Mouse (Mus musculus): ENCODE results near the gene Ppid. TPM values are rescaled to one million over a fixed set of nuclear protein-coding genes. Genes with fewer than 3 reads are reported as not detected.

Gene Ppid
- total RNA-seq, 2 experiments from 2014 or later: 67.2 to 73.7 TPM

DNA sequence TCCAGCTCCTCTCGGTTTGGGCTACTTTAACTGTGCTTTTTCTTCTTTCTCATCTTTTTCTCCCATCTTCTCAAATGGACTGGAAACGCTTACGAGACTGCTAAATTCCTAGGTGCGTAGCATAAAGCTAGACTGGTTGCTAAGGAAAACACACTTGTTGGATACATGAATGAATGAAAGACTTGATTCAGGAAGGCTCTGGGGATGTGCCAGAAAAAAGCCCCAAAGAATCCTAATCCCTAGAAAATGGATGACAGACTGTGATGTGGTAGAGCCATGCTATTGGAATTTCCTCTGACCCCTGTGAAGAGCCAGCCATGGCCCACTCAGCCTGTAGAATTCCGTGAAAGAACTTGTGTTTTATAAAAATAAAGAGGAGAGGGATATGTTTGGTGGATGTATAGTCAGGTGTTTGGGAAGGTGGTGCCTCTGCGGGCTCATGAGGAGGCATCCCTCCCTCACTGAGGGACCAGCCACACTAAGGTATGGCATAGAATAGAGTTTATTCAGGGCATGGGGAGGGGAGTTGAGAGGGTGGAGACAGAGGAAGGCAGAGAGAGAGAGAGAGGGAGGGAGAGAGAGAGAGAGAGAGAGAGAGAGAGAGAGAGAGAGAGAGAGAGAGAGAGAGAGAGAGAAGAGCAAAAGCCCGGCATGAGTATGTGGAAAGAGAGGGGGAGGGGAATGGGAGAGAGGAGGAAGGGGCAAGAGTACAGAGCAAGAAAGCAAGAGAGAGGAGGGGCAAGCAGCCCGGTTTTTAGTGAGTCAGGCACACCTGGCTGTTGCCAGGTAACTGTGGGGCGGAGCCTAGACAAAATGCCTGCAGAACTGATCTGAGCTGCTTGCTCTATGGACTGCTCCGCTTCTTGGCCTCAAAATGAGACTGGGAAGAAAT, 15.3 kb upstream of the Ppid start:
- intact Hi-C loops (cut with DNase I): no loop called here
- H3K27ac ChIP-seq: no peak overlapping the region
- DNase-seq (ENCODE audit: extremely low spot score in 1 of 2, low spot score in 2 of 2): no peak
- no peak overlapping the region for H3K4me3 ChIP-seq
- no peak for TF ChIP-seq CTCF (IDR thresholded peaks at IDR 0.05)

DNA sequence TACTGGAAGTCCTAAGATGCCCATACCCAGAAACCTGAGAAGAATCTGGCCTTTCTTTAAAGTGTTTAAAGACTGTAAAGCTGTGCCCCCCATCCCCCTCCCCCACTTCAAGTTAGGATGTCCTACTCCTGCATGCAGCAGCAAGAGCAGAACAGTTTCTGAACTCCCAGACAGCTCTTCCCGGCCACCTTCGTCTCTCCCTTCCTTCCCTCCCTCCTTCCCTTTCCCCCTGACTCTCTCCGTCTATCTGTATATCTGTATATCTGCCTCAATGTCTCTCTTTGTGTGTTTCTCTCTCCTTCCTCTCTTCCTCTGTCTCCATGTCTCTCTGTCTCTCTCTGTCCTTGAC, 14.7 kb upstream of the Ppid start:
- intact Hi-C loops (cut with DNase I): no loop called here
- TF ChIP-seq CTCF (IDR thresholded peaks at IDR 0.05): no peak
- no peak for DNase-seq (ENCODE audit: extremely low spot score in 1 of 2, low spot score in 2 of 2)
- Histone ChIP-seq H3K4me3 (no peak overlapping the region), H3K27ac (no peak overlapping the region)

DNA sequence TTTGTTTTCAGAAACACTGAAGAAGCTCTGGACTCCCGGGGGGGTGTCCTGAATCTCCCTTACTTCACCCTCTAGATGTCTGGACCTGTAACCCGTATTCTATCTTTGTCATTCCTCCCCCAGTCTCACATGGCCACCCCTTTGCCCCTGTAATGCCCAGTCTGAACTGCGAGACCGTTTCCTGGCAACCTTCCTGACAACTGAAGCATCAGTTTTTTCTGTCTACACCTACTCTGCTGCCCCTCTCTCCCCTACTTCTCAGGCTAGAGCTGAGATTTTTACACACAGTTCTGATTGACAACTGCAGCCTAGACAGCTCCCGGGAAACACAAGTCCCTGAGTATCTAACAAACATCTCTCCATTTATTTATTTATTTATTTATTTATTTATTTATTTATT, 14.3 kb upstream of the Ppid start:
- Histone ChIP-seq H3K4me3 (no peak overlapping the region), H3K27ac (no peak overlapping the region)
- intact Hi-C loops (cut with DNase I): no loop called here
- TF ChIP-seq CTCF (IDR thresholded peaks at IDR 0.05): no peak
- DNase-seq (ENCODE audit: extremely low spot score in 1 of 2, low spot score in 2 of 2): no peak

DNA sequence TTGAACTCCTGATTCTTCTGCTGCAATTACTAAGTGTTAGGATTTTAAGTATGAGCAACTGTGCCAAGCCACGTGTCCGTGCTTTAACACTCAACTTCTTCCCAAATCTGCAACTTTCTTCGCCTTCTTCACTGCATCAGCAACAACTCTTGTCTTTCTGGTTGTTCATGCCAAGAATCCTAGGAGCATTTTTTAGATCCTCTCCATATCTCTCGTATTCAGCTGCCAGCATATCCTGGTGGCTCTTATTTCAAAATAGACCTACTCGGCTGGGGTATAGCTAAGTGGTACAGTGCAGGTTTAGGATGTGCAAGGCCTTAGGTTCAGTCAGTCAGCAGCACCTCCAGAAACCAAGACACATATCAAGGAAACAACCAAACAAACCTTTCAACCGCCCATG, 13.5 kb upstream of the Ppid start:
- no peak for TF ChIP-seq CTCF (IDR thresholded peaks at IDR 0.05)
- H3K4me3 ChIP-seq: no peak overlapping the region
- no peak for DNase-seq (ENCODE audit: extremely low spot score in 1 of 2, low spot score in 2 of 2)
- H3K27ac ChIP-seq: no peak overlapping the region
- intact Hi-C loops (cut with DNase I): no loop called here

DNA sequence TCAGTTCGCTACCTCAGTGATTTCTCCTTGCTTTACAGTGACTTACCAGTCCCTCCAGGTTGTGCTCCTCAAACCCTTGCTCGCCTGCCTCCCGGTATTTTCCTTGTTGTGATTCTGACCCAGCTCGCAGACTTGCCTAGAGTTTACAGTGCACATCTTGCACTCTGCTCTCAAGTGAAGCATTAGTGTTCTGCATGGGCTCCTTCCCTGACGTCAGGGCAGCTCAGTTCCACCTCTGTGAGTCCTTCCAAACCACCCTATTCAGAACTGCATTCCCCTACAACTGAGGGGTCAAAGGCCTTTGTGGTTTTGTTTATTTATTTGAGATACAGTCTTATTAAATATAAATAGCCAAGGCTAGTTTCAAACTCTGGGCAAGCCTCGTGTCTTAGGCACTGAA, 13.0 kb upstream of the Ppid start:
- Histone ChIP-seq H3K4me3 (no peak overlapping the region), H3K27ac (no peak overlapping the region)
- no peak for TF ChIP-seq CTCF (IDR thresholded peaks at IDR 0.05)
- intact Hi-C loops (cut with DNase I): no loop called here
- DNase-seq (ENCODE audit: extremely low spot score in 1 of 2, low spot score in 2 of 2): no peak

DNA sequence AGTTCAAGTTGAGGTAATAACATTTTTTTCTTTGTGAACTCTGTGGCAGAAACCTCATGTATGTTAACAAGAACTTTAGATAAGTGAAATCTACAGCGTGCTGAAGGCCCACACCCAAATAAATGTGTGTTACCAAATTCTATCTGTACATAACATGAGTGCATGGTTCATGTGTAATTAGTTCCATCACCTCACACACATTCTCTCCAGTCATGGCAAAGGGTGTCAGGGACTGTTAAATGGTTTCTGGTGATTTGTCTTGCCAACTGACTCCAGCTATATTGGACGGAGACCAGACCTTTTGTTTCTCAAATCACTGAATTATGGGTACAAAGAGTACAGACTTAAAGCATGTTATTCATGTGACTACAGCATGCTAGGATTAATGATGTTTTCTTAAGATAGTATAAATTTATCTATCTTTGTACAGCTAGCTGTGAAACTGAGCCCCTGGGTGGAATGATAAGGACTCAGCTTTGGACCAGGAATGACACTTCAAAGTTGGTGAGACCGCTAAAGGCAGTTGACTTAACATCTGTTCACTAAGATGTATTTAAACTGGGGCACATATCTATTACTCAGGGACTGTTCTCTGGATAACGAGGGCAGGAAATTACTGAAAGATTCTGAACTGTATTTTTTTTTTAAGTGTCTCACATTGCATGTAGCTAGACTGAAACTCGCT, 11.1 kb upstream of the Ppid start:
- intact Hi-C loops (cut with DNase I): no loop called here

DNA sequence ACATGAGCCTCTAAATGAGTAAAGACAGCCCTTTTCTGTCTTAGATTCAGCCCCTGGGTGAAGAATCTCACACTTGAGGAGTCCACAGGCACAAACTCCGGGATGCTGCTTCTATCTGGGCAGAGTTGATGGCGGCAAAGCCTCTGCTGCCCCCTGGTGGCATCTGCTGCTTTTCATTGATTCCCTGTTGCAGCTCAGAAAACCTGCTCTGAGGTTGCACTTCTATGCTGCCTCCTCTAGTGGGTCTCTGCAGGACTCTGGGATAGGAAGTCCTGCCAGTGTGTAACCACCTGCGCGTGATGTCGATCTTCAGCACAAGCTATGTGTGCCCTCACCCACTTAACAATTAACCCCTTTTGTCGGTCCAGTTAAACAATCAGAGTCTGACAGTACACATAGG, 4.3 kb upstream of the Ppid start:
- peak; percentile 98 for TF ChIP-seq CTCF (IDR thresholded peaks at IDR 0.05)
- peak; percentile 90 to 92 for DNase-seq (ENCODE audit: extremely low spot score in 1 of 2, low spot score in 2 of 2)
- H3K4me3 ChIP-seq: no peak overlapping the region
- no peak overlapping the region for H3K27ac ChIP-seq
- intact Hi-C loops (cut with DNase I): loop anchor here (1.0 to 5.0 kb wide), 4 partner anchors 85 to 628 kb away; no protein-coding TSS in a partner anchor

More for the DNA sequence above, 11.1 kb upstream of the Ppid start:
- no peak overlapping the region for H3K27ac ChIP-seq
- TF ChIP-seq CTCF (IDR thresholded peaks at IDR 0.05): no peak
- no peak overlapping the region for H3K4me3 ChIP-seq
- no peak for DNase-seq (ENCODE audit: extremely low spot score in 1 of 2, low spot score in 2 of 2)

DNA sequence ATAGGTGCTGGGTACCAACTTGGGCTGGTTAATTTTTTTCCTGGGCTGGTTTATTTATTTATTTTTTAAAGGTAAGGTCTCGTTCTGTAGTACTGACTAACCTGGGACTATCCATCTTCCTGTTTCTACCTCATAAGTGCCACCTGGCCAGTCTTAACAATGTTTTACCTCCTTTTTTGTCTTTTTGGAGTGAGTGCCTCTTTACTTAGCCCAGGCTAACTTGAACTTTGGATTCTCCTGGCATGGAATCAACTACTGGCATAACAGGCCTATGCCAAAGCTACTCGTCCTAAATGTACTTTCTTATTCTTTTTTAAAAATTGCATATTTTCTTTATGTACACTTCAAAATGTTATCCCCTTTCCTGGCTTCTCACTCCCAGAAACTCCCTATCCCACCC, 1.5 kb upstream of the Ppid start:
- no peak for TF ChIP-seq CTCF (IDR thresholded peaks at IDR 0.05)

DNA sequence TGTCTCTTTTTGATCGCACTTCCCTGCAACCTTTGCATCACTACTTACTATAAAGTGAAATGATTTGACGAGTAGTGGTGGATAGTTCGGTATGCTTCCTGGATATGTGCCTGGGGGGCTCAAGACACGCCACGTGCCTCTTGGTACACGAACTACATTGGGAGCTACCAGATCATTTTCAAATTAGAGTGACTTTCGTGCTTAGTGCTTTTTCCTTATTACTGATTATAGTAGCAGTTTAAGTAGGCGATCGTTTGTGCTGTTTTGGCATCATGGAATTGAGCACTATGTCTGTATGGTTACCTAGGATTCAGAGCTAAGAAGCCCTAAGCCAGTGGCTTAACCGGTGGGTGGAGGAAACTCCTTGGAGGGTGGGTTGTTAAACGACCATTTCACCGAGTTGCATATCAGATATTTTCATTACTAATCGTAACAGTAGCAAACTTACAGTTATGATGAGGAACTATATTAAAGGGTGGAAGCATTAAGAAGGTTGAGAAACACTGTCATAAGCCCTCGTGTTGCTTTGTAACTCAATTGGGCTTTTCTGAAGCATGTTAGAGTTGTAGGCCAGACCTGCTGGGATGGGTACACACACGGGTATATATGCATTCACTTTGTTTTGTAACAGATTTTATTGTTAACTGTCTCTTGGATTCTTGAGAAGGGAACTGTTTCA, 790 bp downstream of the Ppid start:
- TF ChIP-seq CTCF (IDR thresholded peaks at IDR 0.05): no peak
- H3K27ac ChIP-seq: peak overlapping the region; percentile 79
- no peak for DNase-seq (ENCODE audit: extremely low spot score in 1 of 2, low spot score in 2 of 2)
- intact Hi-C loops (cut with DNase I): loop anchor here (5.0 to 10.0 kb wide), 2 partner anchors 305 to 497 kb away; partner anchors contain the start of gene Rapgef2
- peak overlapping the region; percentile 69 for H3K4me3 ChIP-seq

More for the DNA sequence above, 1.5 kb upstream of the Ppid start:
- Histone ChIP-seq H3K4me3 (no peak overlapping the region), H3K27ac (no peak overlapping the region)
- intact Hi-C loops (cut with DNase I): loop anchor here (5.0 to 10.0 kb wide), 4 partner anchors 87 to 495 kb away; partner anchors contain the start of gene Rapgef2
- no peak for DNase-seq (ENCODE audit: extremely low spot score in 1 of 2, low spot score in 2 of 2)

DNA sequence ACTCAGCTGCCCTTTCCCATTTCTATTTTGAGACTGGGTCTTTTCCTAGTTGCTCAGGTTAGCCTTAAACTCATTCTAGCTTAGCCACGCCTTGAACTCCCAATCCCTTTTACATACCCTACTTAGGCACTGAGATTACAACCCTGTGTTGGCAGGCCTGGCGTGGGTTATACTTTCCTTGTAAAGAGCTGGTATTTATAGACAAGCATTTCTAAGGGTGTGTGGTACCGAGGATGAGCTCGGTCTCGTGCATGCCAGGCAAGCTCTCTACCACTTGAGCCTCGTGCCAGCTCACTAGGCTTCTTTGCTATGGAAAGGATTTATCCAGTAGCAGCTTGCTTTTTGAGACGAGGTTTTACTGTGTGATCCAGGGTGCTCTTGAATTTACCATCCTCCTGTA, 4.3 kb downstream of the Ppid start:
- intact Hi-C loops (cut with DNase I): loop anchor here (10.0 kb wide), 1 partner anchor 501 kb away; no protein-coding TSS in a partner anchor
- DNase-seq (ENCODE audit: extremely low spot score in 1 of 2, low spot score in 2 of 2): no peak

DNA sequence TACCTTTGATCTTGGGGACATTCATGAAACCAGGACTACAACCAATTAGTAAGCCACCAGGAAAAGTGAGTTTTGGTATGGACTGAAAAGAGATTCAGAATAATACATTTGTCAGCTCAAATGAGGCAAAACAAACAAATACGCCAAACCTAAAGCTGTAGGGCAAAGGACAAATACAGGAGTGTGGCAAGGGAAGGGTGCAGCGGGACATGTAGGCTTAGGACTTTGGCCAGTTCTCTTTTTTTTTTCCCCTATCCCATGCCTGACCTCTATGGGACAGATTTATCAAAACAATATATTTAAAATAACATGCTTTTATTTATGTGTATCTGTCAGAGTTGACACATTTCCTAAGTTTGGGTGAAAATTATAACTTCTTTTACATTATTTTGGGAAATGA, 18.7 kb downstream of the Ppid start:
- DNase-seq (ENCODE audit: extremely low spot score in 1 of 2, low spot score in 2 of 2): no peak
- no peak for TF ChIP-seq CTCF (IDR thresholded peaks at IDR 0.05)
- Histone ChIP-seq H3K4me3 (no peak overlapping the region), H3K27ac (no peak overlapping the region)
- intact Hi-C loops (cut with DNase I): no loop called here

More for the DNA sequence above, 4.3 kb downstream of the Ppid start:
- TF ChIP-seq CTCF (IDR thresholded peaks at IDR 0.05): no peak
- no peak overlapping the region for H3K4me3 ChIP-seq
- no peak overlapping the region for H3K27ac ChIP-seq

Data from left cerebral cortex, adult 2 months (tissue).